Mouse (Mus musculus) kidney, postnatal 0 days (tissue): ENCODE measurements at regions not wholly inside any gene's neighbourhood (a gene's known extent, or its start where the extent isn't known, plus 50 kb on each side); places are given as distances from the start of the nearest gene placed in this dataset.

ENCODE experiments used
- ATAC-seq: fragments of 200-750 bp; cut with Nextera tagmentation; replicated peaks from 2 replicates; pipeline ENCODE4 v1.8.0; 2017; ENCODE audit warnings: low read depth, moderate number of reproducible peaks, moderate TSS enrichment, moderate library complexity; ENCODE audit not compliant: low FRiP score
- DNase-seq: peaks from one replicate; pipeline ENCODE4 v3.0.0-alpha.2; 2016; ENCODE audit warnings: low spot score
- H3K27ac ChIP-seq: fragments of 300-500 bp; sonication (generic); 2 replicates; pipeline ENCODE4 v1.5.1; 2014; ENCODE audit warnings: mild to moderate bottlenecking
- H3K27me3 ChIP-seq: fragments of 300-500 bp; sonication (generic); 2 replicates; pipeline ENCODE4 v1.6.1; 2014; ENCODE audit warnings: low read length, mixed read lengths; ENCODE audit not compliant: insufficient read depth
- H3K36me3 ChIP-seq: fragments of 300-500 bp; sonication (generic); 2 replicates; pipeline ENCODE4 v1.6.1; 2014; ENCODE audit warnings: low read length, mixed read lengths; ENCODE audit not compliant: insufficient read depth
- H3K4me1 ChIP-seq: fragments of 300-500 bp; sonication (generic); replicated peaks from 2 replicates; pipeline ENCODE4 v1.6.1; 2014; ENCODE audit warnings: antibody characterized with exemption, low read length, mixed read lengths; ENCODE audit not compliant: insufficient read depth
- H3K4me2 ChIP-seq: fragments of 300-500 bp; sonication (generic); 2 replicates; pipeline ENCODE4 v1.6.1; 2014; ENCODE audit warnings: mild to moderate bottlenecking, low read length, moderate library complexity, mixed read lengths
- H3K4me3 ChIP-seq: fragments of 300-500 bp; sonication (generic); replicated peaks from 2 replicates; pipeline ENCODE4 v1.5.1; 2014; ENCODE audit warnings: low read depth, low read length
- H3K9ac ChIP-seq: fragments of 300-500 bp; sonication (generic); 2 replicates; pipeline ENCODE4 v1.6.1; 2014; ENCODE audit warnings: low read depth, low read length
- H3K9me3 ChIP-seq: fragments of 300-500 bp; sonication (generic); replicated peaks from 2 replicates; pipeline ENCODE4 v1.6.1; 2016; ENCODE audit warnings: low read length, inconsistent platforms, mixed read lengths
- CTCF ChIP-seq: IDR thresholded peaks from 2 replicates; pipeline ENCODE4 v1.5.1; 2016; ENCODE audit warnings: antibody characterized with exemption, low read depth, mild to moderate bottlenecking, moderate library complexity
- WGBS: fragments of 180-500 bp; shearing (Covaris S2); extraction: QIAGEN DNeasy Blood & Tissue Kit; methylation state at CpG from one replicate; pipeline ENCODE4 v1.1.7; 2014; 5-methylcytosine and 5-hydroxymethylcytosine counted together

GRCm38 (mm10) chr1:42033786-42034185 lies 661.8 kb upstream of the Pou3f3 start:
- no peak overlapping the region for H3K4me2 ChIP-seq
- DNase-seq (no peak), ATAC-seq (no peak)
- no peaks in the 10 kb centered on the region for H3K4me1 ChIP-seq
- H3K9me3 ChIP-seq = no peaks in the 10 kb centered on the region
- WGBS = 91% methylated on average over 2 of the region's 2 CpGs
- H3K27me3 ChIP-seq = no peaks in the 10 kb centered on the region
- no peak overlapping the region for H3K27ac ChIP-seq
- no peak overlapping the region for H3K9ac ChIP-seq
- no peak for TF ChIP-seq CTCF
- H3K36me3 ChIP-seq = no peaks in the 10 kb centered on the region
- H3K4me3 ChIP-seq = no peak overlapping the region

DNA sequence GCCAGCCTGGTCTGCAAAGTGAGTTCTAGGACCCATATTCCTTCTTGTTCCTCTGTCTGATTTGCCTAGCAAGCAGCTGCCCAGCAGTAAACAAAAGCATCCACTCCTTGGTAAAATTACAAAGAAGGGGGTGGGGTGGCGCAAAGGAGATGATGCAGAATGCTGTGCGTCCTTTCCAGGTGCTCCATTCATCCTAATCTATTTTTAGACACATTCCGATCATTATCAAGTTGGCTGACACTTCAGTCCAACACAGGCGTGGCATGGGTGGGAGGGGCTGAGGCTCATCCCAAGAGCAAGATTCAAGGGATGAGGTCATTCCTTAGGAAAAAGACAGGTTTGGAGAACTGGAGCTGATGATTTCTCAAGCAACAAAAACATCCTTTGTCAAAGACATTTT lies 660.2 kb upstream of the Pou3f3 start:
- no peaks in the 10 kb centered on the region for H3K4me1 ChIP-seq
- H3K4me2 ChIP-seq = no peak overlapping the region
- H3K27me3 ChIP-seq = no peaks in the 10 kb centered on the region
- no peaks in the 10 kb centered on the region for H3K36me3 ChIP-seq
- no peak for DNase-seq
- no peak overlapping the region for H3K9ac ChIP-seq
- no peak for ATAC-seq
- TF ChIP-seq CTCF = no peak
- no peak overlapping the region for H3K27ac ChIP-seq
- no peaks in the 10 kb centered on the region for H3K9me3 ChIP-seq
- 89% methylated on average over 4 of the region's 4 CpGs for WGBS
- H3K4me3 ChIP-seq = no peak overlapping the region

GRCm38 (mm10) chr1:42041544-42041943 lies 654.0 kb upstream of the Pou3f3 start:
- Histone ChIP-seq H3K4me3 (no peak overlapping the region), H3K27ac (no peak overlapping the region), H3K4me1 (no peaks in the 10 kb centered on the region), H3K9me3 (no peaks in the 10 kb centered on the region), H3K27me3 (no peaks in the 10 kb centered on the region), H3K4me2 (no peak overlapping the region), H3K36me3 (no peaks in the 10 kb centered on the region), H3K9ac (no peak overlapping the region)
- no peak for DNase-seq
- no peak for ATAC-seq
- TF ChIP-seq CTCF = no peak
- 59% methylated on average over 2 of the region's 2 CpGs for WGBS

DNA sequence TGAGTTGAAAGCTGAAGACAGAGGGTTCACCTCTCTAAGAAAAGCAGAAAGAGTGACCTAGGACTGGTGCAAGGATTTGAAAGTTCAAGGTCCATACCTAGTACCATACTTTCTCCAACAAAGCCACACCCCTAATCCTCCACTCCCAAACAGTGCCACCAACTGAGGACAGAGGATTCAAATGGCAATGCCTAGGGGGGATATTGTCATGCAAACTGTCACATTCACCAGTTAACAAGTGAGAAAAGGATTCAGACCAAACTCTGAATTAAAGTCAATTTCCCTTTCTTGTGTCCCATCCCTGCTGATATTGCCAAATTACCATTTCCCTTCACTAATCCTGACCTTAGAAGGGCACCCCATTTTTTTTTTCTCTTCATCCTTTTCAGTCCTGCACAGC lies 637.1 kb upstream of the Pou3f3 start:
- H3K27ac ChIP-seq = no peak overlapping the region
- no peak for ATAC-seq
- no peak for DNase-seq

DNA sequence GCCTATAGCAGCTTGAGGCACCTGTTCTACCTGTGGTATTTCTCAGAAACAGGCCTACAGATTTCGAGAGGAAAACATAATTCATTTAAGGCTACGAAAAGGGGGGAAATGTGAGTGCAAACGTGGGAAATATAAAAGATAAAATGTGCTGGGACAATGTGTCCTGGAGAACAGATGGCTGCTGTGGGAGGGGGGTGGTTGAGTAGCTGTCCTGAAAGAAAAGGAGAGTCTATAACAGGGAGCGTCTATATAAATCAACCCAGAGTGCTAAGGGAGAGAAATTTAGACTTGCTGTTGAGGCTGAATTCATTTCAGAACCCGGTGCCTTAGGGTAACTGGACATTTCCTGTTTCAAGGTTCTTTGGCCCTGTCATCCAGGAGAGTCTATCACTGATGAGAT lies 625.5 kb upstream of the Pou3f3 start:
- no peak overlapping the region for H3K27ac ChIP-seq
- H3K4me3 ChIP-seq = no peak overlapping the region
- H3K9ac ChIP-seq = no peak overlapping the region
- H3K4me2 ChIP-seq = no peak overlapping the region
- no peak for DNase-seq
- H3K9me3 ChIP-seq = no peaks in the 10 kb centered on the region
- H3K27me3 ChIP-seq = no peaks in the 10 kb centered on the region
- 57% methylated on average over 5 of the region's 5 CpGs for WGBS
- TF ChIP-seq CTCF = no peak
- no peaks in the 10 kb centered on the region for H3K36me3 ChIP-seq
- H3K4me1 ChIP-seq = no peaks in the 10 kb centered on the region
- ATAC-seq = no peak

More for the DNA sequence above, 637.1 kb upstream of the Pou3f3 start:
- Histone ChIP-seq H3K4me2 (no peak overlapping the region), H3K27me3 (no peaks in the 10 kb centered on the region), H3K4me3 (no peak overlapping the region), H3K9me3 (no peaks in the 10 kb centered on the region), H3K9ac (no peak overlapping the region), H3K36me3 (no peaks in the 10 kb centered on the region), H3K4me1 (no peaks in the 10 kb centered on the region)
- no peak for TF ChIP-seq CTCF

DNA sequence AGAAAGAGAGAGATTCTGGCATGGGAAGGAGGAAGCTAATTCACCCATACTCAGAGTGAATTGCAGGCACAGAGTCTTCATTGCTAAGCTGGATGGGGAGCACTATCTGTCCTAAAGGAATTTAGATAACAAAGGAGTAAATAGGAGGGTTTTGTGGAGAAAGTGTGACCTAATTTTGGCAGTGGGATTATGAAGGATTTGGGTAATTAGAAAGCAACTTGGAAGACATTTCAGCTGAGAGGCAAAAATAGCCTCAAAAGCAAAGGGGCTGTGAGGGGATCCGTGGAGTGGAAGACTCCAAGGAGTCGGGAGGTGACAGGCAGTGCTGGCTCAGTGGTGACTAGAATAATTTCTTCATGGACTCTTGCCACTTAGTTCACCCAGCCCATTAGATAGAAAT lies 599.5 kb upstream of the Pou3f3 start:
- no peaks in the 10 kb centered on the region for H3K27me3 ChIP-seq
- DNase-seq = no peak
- no peaks in the 10 kb centered on the region for H3K4me1 ChIP-seq
- no peak overlapping the region for H3K9ac ChIP-seq
- TF ChIP-seq CTCF = no peak
- H3K4me3 ChIP-seq = no peak overlapping the region
- 62% methylated on average over 2 of the region's 2 CpGs for WGBS
- no peaks in the 10 kb centered on the region for H3K9me3 ChIP-seq
- no peak for ATAC-seq
- H3K36me3 ChIP-seq = no peaks in the 10 kb centered on the region
- H3K4me2 ChIP-seq = no peak overlapping the region
- no peak overlapping the region for H3K27ac ChIP-seq

- no peak overlapping the region for H3K4me3 ChIP-seq
- H3K9me3 ChIP-seq = no peaks in the 10 kb centered on the region
- no peaks in the 10 kb centered on the region for H3K36me3 ChIP-seq
- no peak overlapping the region for H3K4me2 ChIP-seq
- ATAC-seq = no peak
- H3K27me3 ChIP-seq = no peaks in the 10 kb centered on the region
- no peak for TF ChIP-seq CTCF
- no peak overlapping the region for H3K9ac ChIP-seq
- 84% methylated on average over 2 of the region's 2 CpGs for WGBS
- H3K4me1 ChIP-seq = no peaks in the 10 kb centered on the region
- DNase-seq = no peak
- H3K27ac ChIP-seq = no peak overlapping the region
These were observed 597.0 kb upstream of the Pou3f3 start for GRCm38 (mm10) chr1:42098580-42098979.
